Mouse (Mus musculus): Measurements from ENCODE around the gene R3hcc1l.

GRCm38 (mm10) chr19:42591534-42591933 lies 73.0 kb downstream of the R3hcc1l start:
- TF ChIP-seq CTCF (IDR thresholded peaks at IDR 0.05; ENCODE audit: extremely low read depth, insufficient read length, insufficient replicate concordance, low read depth, low read length), result no peak
- no peak for TF ChIP-seq POLR2A (IDR thresholded peaks at IDR 0.05; ENCODE audit: low read depth, low read length)

All from small intestine, adult 2 months (tissue).